Mouse (Mus musculus): ENCODE results near the gene 1110032A03Rik. TPM values are rescaled to one million over a fixed set of nuclear protein-coding genes. Genes with fewer than 3 reads are reported as not detected.

1110032A03Rik gene
- total and polyA plus RNA-seq, 2 experiments from 2014 or later: 33.0 to 59.6 TPM

GRCm38 (mm10) chr9:50745806-50746205 lies 29.5 kb downstream of the 1110032A03Rik start:
- no peaks in the 10 kb centered on the region for H3K36me3 ChIP-seq (ENCODE audit: insufficient read depth, low read length)
- no peak overlapping the region for H3K9ac ChIP-seq (replicated peaks; ENCODE audit: low read length, poor library complexity, severe bottlenecking)
- ATAC-seq (ENCODE audit: low FRiP score) (no peak), DNase-seq (ENCODE audit: low spot score) (no peak)
- peak overlapping the region; percentile 58 for H3K4me2 ChIP-seq (ENCODE audit: low read depth, low read length, poor library complexity, severe bottlenecking)
- H3K4me3 ChIP-seq (ENCODE audit: low read depth, low read length): peak overlapping the region; percentile 34
- no peaks in the 10 kb centered on the region for H3K27me3 ChIP-seq (ENCODE audit: insufficient read depth, low read length)
- no peak for TF ChIP-seq CTCF (IDR thresholded peaks at IDR 0.05)
- no peak overlapping the region for H3K27ac ChIP-seq (ENCODE audit: low read depth, low read length)
- H3K9me3 ChIP-seq (ENCODE audit: low read length): no peaks in the 10 kb centered on the region
- 18% methylated on average over 7 of the region's 7 CpGs for WGBS
- H3K4me1 ChIP-seq (ENCODE audit: insufficient read depth, low read length): no peaks in the 10 kb centered on the region

GRCm38 (mm10) chr9:50742744-50743143 lies 32.6 kb downstream of the 1110032A03Rik start:
- Histone ChIP-seq H3K27ac (ENCODE audit: low read depth, low read length) (no peak overlapping the region), H3K9ac (replicated peaks; ENCODE audit: low read length, poor library complexity, severe bottlenecking) (no peak overlapping the region), H3K27me3 (ENCODE audit: insufficient read depth, low read length) (no peaks in the 10 kb centered on the region), H3K4me3 (ENCODE audit: low read depth, low read length) (no peak overlapping the region), H3K36me3 (ENCODE audit: insufficient read depth, low read length) (no peaks in the 10 kb centered on the region), H3K4me2 (ENCODE audit: low read depth, low read length, poor library complexity, severe bottlenecking) (no peak overlapping the region), H3K9me3 (ENCODE audit: low read length) (no peaks in the 10 kb centered on the region), H3K4me1 (ENCODE audit: insufficient read depth, low read length) (no peaks in the 10 kb centered on the region)
- 66% methylated on average over 2 of the region's 2 CpGs for WGBS
- no peak for TF ChIP-seq CTCF (IDR thresholded peaks at IDR 0.05)
- ATAC-seq (ENCODE audit: low FRiP score): no peak
- DNase-seq (ENCODE audit: low spot score): no peak

- Histone ChIP-seq H3K4me1 (ENCODE audit: insufficient read depth, low read length) (no peaks in the 10 kb centered on the region), H3K9ac (replicated peaks; ENCODE audit: low read length, poor library complexity, severe bottlenecking) (no peak overlapping the region), H3K4me2 (ENCODE audit: low read depth, low read length, poor library complexity, severe bottlenecking) (no peak overlapping the region), H3K27me3 (ENCODE audit: insufficient read depth, low read length) (no peaks in the 10 kb centered on the region), H3K9me3 (ENCODE audit: low read length) (no peaks in the 10 kb centered on the region), H3K4me3 (ENCODE audit: low read depth, low read length) (no peak overlapping the region), H3K27ac (ENCODE audit: low read depth, low read length) (no peak overlapping the region), H3K36me3 (ENCODE audit: insufficient read depth, low read length) (no peaks in the 10 kb centered on the region)
- no peak for ATAC-seq (ENCODE audit: low FRiP score)
- TF ChIP-seq CTCF (IDR thresholded peaks at IDR 0.05): no peak
- 92% methylated on average over 3 of the region's 3 CpGs for WGBS
- no peak for DNase-seq (ENCODE audit: low spot score)
These were observed 33.1 kb downstream of the 1110032A03Rik start for GRCm38 (mm10) chr9:50742261-50742660.

GRCm38 (mm10) chr9:50740867-50741784 lies 34.2 kb downstream of the 1110032A03Rik start:
- Histone ChIP-seq H3K4me2 (ENCODE audit: low read depth, low read length, poor library complexity, severe bottlenecking) (no peak overlapping the region), H3K27ac (ENCODE audit: low read depth, low read length) (no peak overlapping the region), H3K27me3 (ENCODE audit: insufficient read depth, low read length) (no peaks in the 10 kb centered on the region), H3K36me3 (ENCODE audit: insufficient read depth, low read length) (no peaks in the 10 kb centered on the region), H3K9me3 (ENCODE audit: low read length) (no peaks in the 10 kb centered on the region), H3K4me3 (ENCODE audit: low read depth, low read length) (no peak overlapping the region), H3K4me1 (ENCODE audit: insufficient read depth, low read length) (no peaks in the 10 kb centered on the region), H3K9ac (replicated peaks; ENCODE audit: low read length, poor library complexity, severe bottlenecking) (no peak overlapping the region)
- DNase-seq (ENCODE audit: low spot score) (no peak), ATAC-seq (ENCODE audit: low FRiP score) (no peak)
- WGBS: 86% methylated on average over 14 of the region's 14 CpGs
- TF ChIP-seq CTCF (IDR thresholded peaks at IDR 0.05): no peak

- H3K9ac ChIP-seq (replicated peaks; ENCODE audit: low read length, poor library complexity, severe bottlenecking): no peak within 1 kb of the TSS
- H3K9me3 ChIP-seq (ENCODE audit: low read length): no peaks in the 10 kb centered on the region
- DNase-seq (ENCODE audit: low spot score): peak; percentile 93
- peak within 1 kb of the TSS; percentile 62 for H3K4me2 ChIP-seq (ENCODE audit: low read depth, low read length, poor library complexity, severe bottlenecking)
- H3K27ac ChIP-seq (ENCODE audit: low read depth, low read length): no peak within 1 kb of the TSS
- H3K4me1 ChIP-seq (ENCODE audit: insufficient read depth, low read length): no peaks in the 10 kb centered on the region
- peak; percentile 95 for ATAC-seq (ENCODE audit: low FRiP score)
- peak within 1 kb of the TSS; percentile 40 for H3K4me3 ChIP-seq (ENCODE audit: low read depth, low read length)
- H3K27me3 ChIP-seq (ENCODE audit: insufficient read depth, low read length): no peaks in the 10 kb centered on the region
- no peak for TF ChIP-seq CTCF (IDR thresholded peaks at IDR 0.05)
- no peaks in the 10 kb centered on the region for H3K36me3 ChIP-seq (ENCODE audit: insufficient read depth, low read length)
- WGBS: 13% methylated on average over 36 of the region's 36 CpGs
These were observed 36.1 kb downstream of the 1110032A03Rik start, which contains the start of gene Dixdc1 for GRCm38 (mm10) chr9:50738914-50739870. Gene Dixdc1 (minus strand): TSS chr9:50739517.
